Mouse (Mus musculus): ENCODE measurements around the gene Zfp874b.

DNA sequence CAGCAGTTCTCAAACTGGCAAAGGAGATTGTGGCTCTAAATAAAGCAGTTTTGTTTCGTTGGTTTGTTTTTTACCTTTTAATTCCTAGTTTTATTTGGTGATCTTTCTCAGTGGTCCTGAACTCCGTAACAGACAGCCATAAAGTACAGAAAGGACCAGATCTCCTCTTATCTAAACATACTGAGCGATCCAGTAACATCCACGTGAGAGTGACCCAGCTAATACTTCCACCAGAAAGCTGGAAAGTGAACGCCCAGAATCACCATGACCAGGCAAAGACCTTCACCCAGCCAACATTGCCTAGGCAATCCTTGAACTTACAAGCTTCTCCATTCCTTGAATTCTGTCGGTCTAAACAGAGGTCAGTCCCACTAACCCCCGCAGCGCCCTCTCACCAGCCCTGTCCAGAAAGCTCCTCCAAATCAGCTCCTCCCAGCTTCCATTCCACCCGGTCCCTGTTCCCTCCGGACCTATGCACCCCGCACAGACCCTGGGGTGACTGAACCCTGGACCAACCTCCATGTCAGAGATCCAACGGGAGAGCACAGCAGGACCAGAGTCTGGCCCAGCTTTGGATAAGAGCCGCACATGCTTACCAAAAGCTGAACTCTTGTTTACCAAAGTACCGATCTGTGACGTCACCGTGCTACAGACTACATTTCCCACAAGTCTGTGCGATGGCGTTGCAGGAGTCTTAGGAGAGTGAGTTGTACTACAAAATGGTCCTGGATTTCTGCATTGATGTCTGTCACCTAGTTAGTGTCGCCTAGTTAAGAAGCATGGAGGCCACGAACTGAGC lies at the start of gene Zfp874b:
- TF ChIP-seq CTCF (IDR thresholded peaks at IDR 0.05; ENCODE audit: borderline replicate concordance, insufficient read depth, low read length), result no peak
- peak; percentile 61; the same call in 1 of the 2 replicates for TF ChIP-seq POLR2A (IDR thresholded peaks at IDR 0.05; ENCODE audit: low read depth, low read length)
